Mouse (Mus musculus): ENCODE results near the gene Amd1. TPM values are rescaled to one million over a fixed set of nuclear protein-coding genes. Genes with fewer than 3 reads are reported as not detected.

Amd1 gene
- 168 TPM for polyA plus RNA-seq (2017; shearing (Covaris generic))

DNA sequence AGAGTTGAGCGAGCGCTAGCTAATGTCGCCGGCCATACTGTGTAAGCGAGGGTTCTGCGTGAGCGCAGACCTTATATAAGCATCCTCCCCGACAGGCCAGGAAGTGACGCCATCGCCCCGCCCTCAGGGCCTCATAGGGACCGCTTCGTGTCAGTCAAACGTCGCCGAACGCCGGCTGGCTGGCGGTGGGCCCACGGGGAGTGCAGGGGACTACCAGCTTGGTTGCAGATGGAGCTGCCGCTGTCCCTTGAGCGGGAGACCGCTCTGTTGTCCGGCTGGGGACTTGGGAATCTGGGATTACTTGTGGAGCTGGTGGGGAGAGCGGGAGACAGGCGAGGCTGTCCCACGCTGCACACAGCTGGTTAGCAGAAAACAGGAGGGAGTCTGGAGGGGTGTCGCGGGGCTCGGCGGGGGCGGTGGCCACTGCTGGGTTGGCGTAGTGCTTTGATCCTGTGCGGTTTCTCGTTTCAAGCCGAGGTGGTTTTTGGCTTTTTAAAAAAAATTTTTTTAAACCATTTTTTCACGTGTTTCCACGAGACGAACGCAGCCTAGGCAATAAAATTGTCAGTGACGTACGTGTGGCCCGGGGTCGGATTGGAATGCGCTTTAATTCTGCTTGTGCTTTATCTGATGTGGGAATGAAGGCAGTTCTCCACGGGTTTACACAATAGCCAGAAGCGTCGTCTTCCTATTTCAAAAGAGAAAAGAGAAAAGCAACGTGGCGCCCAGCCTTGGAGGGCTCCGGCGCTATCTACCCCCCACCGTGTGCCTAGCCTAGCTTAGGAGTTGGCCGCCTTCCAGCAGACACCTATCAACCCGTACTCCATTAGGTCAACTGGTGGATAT lies at the start of gene Amd1:
Gene Amd1, minus strand, starts transcription at position 47 of the 846 bp plus-strand sequence.

DNA sequence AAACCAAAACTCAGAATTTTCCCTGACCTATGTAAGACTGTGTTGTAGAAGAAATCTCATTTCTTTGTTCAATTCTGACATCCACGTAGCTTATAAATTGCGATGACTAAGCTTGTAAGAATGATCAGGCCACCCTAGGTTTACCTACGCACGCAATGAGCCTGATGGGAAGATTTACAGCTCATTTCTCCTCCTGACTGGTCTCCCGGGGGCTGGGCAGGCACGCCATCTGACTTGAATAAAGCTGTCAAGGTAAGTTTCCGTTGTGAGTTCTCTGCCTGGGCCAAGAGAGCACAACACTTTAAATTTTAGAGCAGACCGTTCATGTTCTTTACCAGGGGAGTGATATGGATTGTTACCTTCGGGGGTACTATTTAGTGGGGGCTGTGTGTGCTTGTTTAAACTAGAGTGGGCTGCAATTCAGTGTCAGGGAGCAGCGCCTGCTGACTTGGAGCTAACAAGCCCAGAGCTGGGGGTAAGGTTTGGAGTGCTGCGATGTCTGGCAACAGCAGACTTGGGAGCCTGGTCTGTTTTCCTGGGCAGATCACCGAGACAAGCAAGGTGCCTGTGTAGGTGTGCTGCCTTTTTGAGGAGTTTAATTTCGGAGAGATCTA lies 37.5 kb upstream of the Amd1 start, which contains the start of gene Cdk19:
Gene Cdk19, plus strand, starts transcription at position 214 of the 614 bp plus-strand sequence.

DNA sequence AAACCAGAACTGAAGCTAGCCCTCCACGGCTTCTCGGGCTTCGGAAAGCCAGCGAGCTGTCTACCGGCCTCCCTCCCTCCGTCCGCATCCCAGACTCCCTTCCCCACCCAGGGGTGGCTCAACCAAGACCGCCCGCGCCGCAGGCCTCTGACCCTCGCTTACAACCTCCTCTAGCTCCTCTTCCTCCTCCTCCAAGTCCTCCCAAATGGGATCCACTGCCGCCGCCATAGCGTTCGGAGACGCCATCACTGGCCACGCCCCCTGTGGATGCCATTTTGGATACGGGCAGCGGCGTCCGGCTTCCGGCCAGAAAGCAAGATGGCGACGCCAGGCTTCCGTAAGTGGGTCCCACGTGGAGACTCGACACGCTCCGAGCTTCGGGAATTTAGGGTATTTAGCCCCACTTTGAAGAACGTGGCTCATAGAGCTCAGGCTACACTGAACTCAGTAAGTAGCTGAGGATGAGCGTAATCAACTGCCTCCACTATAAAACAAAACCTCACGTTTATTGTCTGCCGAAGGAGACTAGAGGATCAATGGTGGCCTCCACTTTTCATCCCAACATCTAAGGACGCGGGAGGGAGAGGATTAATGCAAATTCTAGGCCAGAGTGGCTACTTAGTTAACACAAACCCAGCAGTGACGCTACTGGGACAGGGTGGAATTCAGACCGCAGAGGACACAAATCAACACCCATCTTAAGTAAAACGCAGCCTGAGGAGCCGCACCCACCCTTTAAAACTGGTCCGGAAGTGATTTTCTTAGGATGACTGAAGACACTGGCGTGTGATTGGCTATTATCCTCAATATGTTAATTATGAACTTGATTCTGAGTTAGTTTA lies 44.4 kb downstream of the Amd1 start, which contains the start of gene Gtf3c6:
Gene Gtf3c6, minus strand, starts transcription at position 695 of the 842 bp plus-strand sequence.

DNA sequence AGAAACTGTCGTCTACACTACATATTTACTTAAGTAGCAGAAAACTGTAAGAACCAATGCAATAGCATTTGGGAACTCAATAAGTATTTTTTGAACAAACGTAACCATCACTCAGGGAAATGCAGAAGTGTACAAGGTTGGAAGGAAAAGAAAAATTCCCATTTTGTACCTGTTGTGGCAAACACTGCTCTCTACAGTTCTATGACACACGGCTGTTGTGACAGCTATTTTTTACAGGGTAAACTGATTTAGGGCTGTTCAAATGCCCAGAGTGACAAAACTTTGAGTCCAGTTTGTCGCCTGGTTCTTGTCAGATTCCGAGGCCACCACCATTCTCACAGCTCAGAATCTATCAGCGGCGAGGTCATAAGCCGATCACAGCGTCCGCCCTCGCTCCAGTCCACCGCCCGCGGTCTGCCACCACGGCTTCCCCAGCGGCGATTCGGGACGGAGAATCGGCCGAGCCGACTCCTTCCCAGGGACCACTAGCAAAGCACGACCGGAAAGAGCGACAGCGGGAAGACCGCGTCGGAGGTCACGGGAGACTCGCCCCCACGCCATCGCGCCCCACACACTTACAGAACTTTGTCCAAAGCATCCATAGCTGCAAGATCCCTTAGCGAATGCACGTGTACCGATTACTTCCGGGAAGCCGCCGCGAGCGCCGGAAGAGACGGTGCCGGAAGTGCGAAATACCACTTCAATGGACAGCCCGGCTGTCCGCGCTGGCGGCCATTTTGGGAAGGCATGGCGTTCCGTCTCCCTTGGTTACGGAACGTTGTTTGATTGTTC lies 55.4 kb downstream of the Amd1 start, which contains the start of gene Rpf2:
Gene Rpf2, minus strand, starts transcription at position 663 of the 792 bp plus-strand sequence.

Other genes starting within 250 kb of the Amd1 start
- 3.1 TPM for gene Slc16a10, start 159.9 kb downstream of the Amd1 start, polyA plus RNA-seq (2017; shearing (Covaris generic))
- gene Rpf2, start 55.1 kb downstream of the Amd1 start, polyA plus RNA-seq (2017; shearing (Covaris generic)): 34.3 TPM
- 39.4 TPM for gene Gtf3c6, start 44.1 kb downstream of the Amd1 start, polyA plus RNA-seq (2017; shearing (Covaris generic))
- 29.0 TPM for gene Cdk19, start 37.4 kb upstream of the Amd1 start, polyA plus RNA-seq (2017; shearing (Covaris generic))